Mouse (Mus musculus) adrenal gland (tissue): ENCODE results near the gene Tmc6.

ENCODE experiments used
- intact Hi-C: fragments of 180-260 bp; cut with DNase I; formaldehyde crosslinking; loops from one replicate; pipeline ENCODE4 v1.15.1; 2025

The Tmc6 gene

DNA sequence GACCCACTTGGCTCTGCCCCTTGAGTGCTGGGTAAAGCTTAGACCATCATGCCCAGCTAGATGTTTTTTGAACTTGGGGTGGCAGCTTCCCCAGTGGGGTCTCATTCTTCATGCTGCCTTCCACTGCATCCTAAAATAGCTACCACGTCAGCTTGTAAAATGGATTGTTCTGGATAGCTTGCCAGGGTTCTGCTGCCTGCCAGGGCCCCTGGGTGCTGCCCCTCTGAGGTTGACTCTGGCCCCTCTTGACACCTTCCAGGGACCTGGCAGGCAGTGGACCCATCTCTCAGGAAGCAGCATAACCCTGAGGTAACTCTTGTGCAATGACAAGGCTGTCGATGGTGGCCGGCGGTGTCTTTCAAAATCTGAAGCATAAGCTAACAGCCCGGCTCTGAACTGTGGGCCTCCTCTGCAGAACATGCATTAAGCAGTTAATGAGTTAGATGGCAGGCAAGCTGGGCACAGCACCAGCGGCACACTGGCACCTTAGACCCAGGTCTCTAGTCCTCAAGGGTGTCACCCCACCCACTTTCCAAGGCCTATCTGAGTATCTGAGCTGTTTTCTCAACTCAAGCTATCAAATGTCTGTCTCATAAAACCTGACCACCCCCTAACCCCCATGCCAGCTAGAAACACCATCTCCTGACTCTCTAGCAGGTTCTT lies 32.8 kb upstream of the Tmc6 start:
- intact Hi-C loops, result no loop called here

GRCm38 (mm10) chr11:117813867-117814266 lies 31.9 kb upstream of the Tmc6 start:
- intact Hi-C loops, result no loop called here

DNA sequence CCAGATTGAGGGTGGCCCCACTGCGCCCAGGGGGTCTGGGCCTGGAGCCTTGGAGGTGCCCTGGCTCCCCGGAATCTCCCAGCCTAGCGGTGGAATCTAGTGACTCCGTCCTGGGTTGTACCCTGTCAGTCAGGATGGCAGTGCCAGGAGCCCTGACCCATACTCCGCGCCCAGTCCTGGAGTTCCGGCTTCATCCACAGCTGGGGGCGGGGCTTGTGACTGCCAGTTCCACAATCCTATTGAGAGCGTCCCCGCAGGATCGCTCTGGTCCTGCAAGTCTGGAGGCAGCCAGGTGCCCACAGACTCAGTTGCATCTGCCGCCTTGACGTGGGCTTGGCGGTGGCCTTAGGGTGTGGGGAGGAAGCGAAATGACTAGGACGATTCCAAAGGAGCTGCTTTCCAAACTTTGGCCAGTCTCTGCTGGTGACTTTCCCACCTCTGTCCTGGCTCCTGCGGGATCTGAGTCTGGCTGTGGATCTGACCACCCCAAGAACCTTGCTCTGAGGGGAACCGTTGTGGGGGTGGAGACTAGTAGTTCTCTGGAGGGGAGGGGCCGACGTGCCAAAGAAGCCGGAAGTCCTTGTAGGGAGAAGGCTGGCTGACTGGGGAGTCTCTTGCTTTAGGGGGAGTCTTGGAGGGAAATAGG lies 28.5 kb upstream of the Tmc6 start:
- intact Hi-C loops, result no loop called here

DNA sequence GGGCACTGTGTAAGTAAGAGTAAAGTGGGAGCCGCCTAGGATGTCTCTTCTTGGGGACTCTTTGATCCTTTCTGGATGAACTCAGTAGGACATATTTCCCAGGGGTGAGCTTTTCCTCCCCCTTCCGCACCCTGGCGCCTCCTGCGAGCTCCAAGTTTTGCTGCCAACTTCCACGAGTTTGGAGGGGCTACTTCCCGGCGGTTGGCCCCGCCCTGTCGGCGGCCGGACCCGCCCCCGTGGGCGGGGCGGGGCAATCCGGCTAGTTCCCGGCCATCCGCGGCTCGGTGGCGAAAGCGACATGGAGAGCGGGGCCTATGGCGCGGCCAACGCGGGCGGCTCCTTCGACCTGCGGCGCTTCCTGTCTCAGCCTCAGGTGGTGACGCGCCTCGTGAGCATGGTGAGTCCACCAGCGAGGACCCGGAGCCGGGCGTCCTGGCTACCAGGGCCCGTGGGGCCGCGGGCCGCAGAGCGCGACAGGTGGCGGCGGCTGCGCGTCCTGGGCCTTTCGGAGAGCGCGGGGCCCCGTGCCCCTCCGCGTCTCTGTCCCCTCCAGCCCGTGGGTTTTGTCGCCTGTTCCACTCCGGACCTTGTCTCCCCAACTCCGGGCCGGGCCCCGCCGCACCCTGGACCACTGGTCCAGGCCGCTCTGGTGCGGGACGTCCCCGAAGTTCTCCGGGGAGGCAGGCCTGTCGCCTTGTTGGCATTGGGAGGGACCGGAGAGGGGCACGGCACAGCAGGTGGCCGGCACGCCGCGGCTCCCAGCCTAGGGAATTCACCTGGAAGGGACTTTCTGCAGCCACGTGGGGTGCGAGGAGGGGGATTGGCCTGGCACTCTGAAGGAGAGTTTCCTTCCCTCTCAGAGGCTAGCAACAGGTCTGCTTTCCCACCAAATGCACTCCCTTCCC lies 27.7 kb upstream of the Tmc6 start, which contains the start of the genes Gm20708 and Syngr2:
Gene Gm20708 (plus strand): TSS at position 262 of the 905 bp plus-strand sequence.
Gene Syngr2 (plus strand): TSS at position 262 of the 905 bp plus-strand sequence.
- intact Hi-C loops, result no loop called here

DNA sequence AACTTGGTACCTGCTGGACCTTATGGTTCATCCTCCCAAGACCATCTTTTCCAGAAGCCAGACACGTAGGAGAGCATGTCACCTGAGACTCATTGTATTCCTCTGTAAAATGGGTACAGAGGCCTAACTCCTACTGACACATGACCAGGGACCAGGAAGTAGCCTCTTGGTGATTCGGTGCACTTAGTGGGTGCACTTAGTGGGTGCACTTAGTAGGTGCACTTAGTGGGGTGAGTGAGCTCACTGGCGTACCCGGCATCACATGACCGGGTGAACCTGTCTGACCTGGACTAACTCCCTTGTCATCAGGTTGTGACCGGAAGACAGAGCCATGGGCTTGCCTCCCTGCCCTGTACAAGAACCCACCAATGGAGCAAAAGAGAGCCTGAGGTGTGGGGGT lies 24.8 kb upstream of the Tmc6 start:
- intact Hi-C loops, result no loop called here

GRCm38 (mm10) chr11:117803166-117803688 lies 21.2 kb upstream of the Tmc6 start:
- intact Hi-C loops, result no loop called here

GRCm38 (mm10) chr11:117801650-117802049 lies 19.7 kb upstream of the Tmc6 start:
- intact Hi-C loops, result no loop called here

GRCm38 (mm10) chr11:117800038-117800437 lies 18.0 kb upstream of the Tmc6 start:
- intact Hi-C loops, result no loop called here

DNA sequence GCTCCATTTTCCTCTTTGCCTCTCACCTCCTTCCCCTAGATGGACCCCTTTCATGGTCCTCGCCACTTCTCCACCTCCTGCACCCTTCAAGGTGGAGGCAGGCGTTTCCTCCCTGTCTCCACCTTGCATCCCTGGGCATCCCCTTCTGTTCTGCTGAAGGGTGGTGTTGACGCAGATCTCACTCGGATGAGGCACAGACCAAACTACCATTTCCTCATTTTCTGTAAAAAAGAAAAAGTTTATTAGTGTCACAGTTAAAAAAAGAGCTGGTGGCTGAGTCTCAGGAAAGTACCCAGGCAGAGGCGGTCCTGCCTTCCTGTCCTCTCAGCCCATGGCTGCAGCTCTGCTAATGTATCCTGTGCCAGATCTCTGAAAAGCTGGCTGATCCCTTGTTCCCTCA lies 17.2 kb upstream of the Tmc6 start:
- intact Hi-C loops, result no loop called here

DNA sequence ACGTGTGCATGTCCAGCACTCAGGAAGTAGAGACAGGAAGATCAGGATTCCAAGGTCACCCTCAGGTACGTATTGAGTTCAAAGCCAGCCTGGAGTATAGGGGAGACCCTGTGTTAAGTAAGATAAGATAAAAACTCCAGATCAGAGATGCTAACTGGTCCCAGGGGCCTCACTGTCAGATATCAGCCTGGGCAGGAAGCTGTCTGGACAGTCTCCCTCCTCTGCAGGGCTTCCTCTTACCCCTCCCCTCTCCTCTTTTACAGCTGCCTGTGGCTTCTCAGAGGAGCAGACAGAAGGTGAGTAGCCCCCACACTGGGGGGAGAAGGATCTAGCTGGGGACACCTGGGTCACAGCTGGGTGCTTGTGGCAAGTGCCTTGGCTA lies 16.2 kb upstream of the Tmc6 start:
- intact Hi-C loops, result no loop called here

GRCm38 (mm10) chr11:117797511-117798159 lies 15.6 kb upstream of the Tmc6 start, which contains the start of gene 6030468B19Rik:
6030468B19Rik (plus strand) TSS chr11:117797660.
- intact Hi-C loops, result no loop called here

DNA sequence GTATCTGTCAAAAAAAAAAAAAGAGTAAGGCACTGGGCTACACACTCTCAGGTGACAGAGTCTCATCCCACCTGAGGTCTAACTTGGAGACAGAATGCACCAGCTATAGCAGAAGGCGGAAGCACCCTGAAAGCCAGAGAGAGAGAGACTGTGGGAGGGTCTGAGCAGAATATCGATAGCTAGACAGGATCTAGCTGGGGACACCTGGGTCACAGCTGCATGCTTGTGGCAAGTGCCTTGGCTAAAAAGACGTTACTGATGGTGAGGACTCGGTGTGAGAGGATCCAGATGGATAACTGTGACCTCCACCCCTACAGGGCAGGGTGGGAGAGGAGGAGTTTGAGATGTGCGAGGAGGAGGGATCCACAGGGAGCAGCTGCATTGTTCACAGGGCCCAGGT lies 15.0 kb upstream of the Tmc6 start:
- intact Hi-C loops, result no loop called here

GRCm38 (mm10) chr11:117794035-117794551 lies 12.1 kb upstream of the Tmc6 start:
- intact Hi-C loops, result no loop called here

- intact Hi-C loops, result no loop called here
These were observed 10.4 kb upstream of the Tmc6 start for GRCm38 (mm10) chr11:117792281-117792888.

GRCm38 (mm10) chr11:117791441-117791761 lies 9.4 kb upstream of the Tmc6 start:
- intact Hi-C loops, result no loop called here

DNA sequence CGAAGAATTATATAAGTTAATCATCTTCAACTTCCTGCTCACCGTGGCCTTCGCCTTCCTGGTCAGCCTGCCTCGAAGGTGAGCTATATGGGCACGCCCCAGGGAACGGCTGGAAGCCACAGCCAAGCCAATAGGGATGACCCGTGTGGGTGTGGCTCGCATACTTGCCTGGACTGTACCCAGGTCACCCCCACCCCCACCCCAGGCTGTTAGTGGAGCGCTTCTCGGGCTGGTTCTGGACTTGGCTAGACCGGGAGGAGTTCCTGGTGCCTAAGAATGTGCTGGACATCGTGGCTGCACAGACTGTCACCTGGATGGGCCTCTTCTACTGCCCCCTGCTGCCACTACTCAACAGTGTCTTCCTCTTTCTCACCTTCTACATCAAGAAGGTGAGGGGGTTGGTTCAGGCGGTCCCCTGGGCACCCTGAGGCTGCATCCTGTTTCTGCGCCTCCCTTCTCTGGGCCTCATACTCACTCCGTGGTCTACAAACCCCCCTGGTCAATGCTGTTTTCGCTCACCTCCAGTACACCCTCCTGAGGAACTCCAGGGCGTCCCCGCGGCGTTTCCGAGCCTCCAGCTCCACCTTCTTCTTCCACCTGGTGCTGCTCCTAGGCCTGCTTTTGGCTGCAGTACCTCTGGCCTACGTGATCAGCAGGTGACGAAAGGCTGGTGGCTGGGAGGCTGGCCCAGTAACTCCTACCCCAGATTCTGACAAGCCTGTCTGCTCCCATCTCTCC lies 8.9 kb upstream of the Tmc6 start:
- intact Hi-C loops, result no loop called here

DNA sequence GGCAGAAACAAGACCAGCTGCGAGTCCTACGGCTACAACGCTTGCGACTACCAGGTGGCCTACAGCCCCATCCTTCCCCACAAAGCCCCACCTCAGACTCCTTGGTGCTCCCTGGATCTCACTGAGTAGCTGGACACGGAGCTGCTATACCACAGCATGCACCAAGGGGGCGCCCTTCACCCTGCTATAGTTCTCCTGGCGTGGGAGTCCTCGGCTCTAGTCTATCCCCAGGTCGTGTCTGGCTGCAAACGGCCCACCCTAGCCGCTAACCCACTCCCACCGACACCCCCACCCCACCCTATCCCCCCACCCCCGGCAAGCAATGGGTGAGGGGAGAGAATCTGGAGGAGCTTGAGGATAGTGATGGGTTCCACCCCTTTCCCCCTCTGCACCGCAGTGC lies 8.3 kb upstream of the Tmc6 start:
- intact Hi-C loops, result no loop called here

- intact Hi-C loops, result loop anchor here (5.0 kb wide), 1 partner anchor 34 kb away; no protein-coding TSS in a partner anchor
These were observed 6.5 kb upstream of the Tmc6 start for GRCm38 (mm10) chr11:117788481-117788880.

DNA sequence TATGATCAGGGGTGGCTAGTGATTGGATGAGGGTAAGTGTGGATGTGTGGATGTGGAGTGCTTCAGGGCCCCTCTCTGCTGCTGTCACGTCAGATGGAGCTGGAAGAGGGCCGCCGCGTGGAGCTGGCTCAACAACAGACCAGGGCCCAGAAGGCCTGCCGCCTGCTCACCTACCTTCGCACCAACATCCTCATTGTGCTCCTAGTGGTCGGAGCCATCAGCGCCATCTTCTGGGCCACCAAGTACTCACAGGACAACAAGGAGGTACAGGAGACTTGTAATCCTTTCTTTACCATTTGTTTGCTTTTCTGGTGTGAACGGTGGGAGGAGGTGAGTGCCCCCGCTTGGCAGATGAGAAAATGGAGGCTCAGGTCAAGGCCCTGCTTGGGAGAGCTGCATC lies 4.3 kb upstream of the Tmc6 start:
- intact Hi-C loops, result loop anchor here (2.0 to 5.0 kb wide), 2 partner anchors 36 to 77 kb away; no protein-coding TSS in a partner anchor
